Mouse (Mus musculus) testis, adult 2 months (tissue): ENCODE results near the gene Vat1.

ENCODE experiments used
- CTCF ChIP-seq: fragments of 200-500 bp; IDR thresholded peaks from 2 replicates; pipeline ENCODE4 v1.5.1; 2012; ENCODE audit warnings: low read depth, mild to moderate bottlenecking, inconsistent platforms, low read length, moderate library complexity; ENCODE audit not compliant: control insufficient read depth, insufficient read depth, insufficient replicate concordance
- POLR2A ChIP-seq: fragments of 200-500 bp; IDR thresholded peaks from 2 replicates; pipeline ENCODE4 v1.6.1; 2012; ENCODE audit warnings: low read depth, mild to moderate bottlenecking, inconsistent platforms, low read length, moderate library complexity; ENCODE audit not compliant: control insufficient read depth

DNA sequence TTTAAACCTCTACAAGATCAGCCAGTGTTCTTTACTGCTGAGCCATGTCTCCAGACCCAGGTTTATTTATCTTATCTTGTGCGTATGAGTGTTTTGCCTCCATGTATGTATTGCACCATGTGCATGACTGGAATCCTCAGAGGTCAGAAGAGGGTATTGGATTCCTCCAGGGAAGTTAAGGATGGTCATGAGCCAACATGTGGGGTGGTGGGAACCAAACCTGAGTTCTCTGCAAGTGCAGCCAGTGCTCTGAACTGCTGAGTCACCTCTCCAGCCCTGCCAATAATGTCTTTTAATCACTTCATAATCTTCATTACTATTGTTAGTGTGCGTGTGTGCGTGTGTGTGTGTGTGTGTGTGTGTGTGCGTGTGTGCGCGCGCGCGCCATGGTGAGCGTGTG, 14.5 kb downstream of the Vat1 start:
- TF ChIP-seq CTCF: no peak
- TF ChIP-seq POLR2A: no peak
